Mouse (Mus musculus): ENCODE data around the gene Krt79. TPM values are rescaled to one million over a fixed set of nuclear protein-coding genes. Genes with fewer than 3 reads are reported as not detected.

Krt79 gene
- polyA plus RNA-seq, 1 experiment: 0.43 TPM

DNA sequence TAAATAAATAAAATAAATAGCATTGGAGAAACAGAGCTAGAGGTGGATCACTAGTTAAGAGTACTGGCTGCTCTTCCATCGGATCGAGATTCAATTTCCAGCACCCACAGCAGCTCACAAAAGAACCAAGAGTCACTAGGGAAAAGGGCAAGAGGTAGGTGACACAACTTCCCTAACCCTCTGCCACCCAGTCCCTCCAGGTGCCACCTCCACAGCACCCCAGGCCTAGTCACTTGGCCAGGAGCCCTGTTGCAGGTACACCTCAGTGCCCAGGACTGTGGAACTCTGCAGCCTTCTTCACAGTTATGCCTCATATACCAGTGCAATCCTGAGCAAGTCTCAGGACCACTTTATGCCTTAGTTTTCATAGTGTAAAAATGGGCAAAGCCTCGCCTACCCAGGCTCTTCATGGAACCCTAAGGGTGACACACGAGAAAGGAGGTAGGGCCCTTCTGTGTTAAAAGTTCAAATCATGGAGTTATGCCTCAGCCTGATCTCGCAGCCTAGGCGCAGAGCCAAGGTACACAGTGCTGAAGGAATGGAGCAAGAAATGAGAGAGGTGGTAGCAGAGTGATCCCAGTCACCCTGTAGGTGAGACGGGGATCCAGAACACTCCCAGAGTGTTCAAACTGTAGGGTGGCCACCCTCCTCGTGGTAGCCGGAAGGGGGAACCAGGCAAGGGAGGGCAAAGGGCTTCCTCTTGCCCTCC, 1.4 kb downstream of the Krt79 start:
- WGBS: 39% methylated on average over 9 of the region's 9 CpGs
- DNase-seq (ENCODE audit: low read depth, low spot score): no peak

- WGBS: 36% methylated on average over 6 of the region's 6 CpGs
- DNase-seq (ENCODE audit: low read depth, low spot score): no peak
These were observed 7.1 kb downstream of the Krt79 start for GRCm38 (mm10) chr15:101933024-101933423.

GRCm38 (mm10) chr15:101929666-101930065, 10.5 kb downstream of the Krt79 start:
- no peak for DNase-seq (ENCODE audit: low read depth, low spot score)
- 3% methylated on average over 17 of the region's 17 CpGs for WGBS

GRCm38 (mm10) chr15:101929087-101929486, 11.0 kb downstream of the Krt79 start:
- 16% methylated on average over 9 of the region's 9 CpGs for WGBS
- no peak for DNase-seq (ENCODE audit: low read depth, low spot score)

DNA sequence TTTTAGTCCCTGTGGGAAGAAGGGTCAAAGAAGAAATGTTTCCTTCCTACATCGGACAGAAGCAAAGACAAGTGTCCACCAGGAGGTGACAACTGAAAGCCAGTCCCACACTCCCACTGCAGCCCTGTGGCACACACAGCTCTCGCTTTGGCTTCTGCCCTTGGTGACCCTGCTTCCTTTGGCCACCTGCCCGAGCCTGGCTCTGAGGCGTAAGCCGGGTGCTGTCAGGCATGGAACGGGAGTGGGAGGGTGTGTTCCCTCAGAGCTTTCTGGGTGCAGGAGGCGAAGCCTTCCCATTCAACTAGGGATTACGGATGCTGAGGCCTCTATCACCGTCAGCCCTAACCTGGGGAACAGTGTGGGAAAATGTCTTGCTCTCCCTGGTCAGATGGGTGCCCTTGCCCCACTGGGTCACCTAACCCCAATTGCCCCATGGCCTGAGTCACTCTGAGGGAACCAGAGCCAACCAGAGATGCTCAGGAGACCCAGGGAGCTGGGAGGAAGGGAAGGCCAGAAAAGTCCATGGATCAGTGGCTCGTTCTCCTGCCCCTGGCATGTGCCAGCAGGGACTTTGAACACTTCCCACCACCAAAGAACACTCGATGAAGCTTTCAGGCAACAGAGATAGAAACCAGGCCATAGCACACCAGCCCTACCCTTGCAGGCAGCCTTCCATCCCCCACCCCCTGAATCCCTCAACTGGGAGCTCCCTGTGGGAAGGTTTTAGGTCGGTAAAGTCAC, 12.6 kb downstream of the Krt79 start:
- 42% methylated on average over 12 of the region's 12 CpGs for WGBS

GRCm38 (mm10) chr15:101925041-101925440, 15.1 kb downstream of the Krt79 start:
- DNase-seq (ENCODE audit: low read depth, low spot score): no peak
- 29% methylated on average over 1 of the region's 1 CpGs for WGBS

More for the DNA sequence above, 12.6 kb downstream of the Krt79 start:
- DNase-seq (ENCODE audit: low read depth, low spot score): no peak

- DNase-seq (ENCODE audit: low read depth, low spot score): no peak
These were observed 15.5 kb downstream of the Krt79 start, which contains the start of gene Krt4 for GRCm38 (mm10) chr15:101924635-101925034. Gene Krt4, minus strand, starts transcription at chr15:101924735.

GRCm38 (mm10) chr15:101922296-101922695, 17.8 kb downstream of the Krt79 start:
- DNase-seq (ENCODE audit: low read depth, low spot score): no peak
- 95% methylated on average over 2 of the region's 2 CpGs for WGBS

More at GRCm38 (mm10) chr15:101924635-101925034, 15.5 kb downstream of the Krt79 start, which contains the start of gene Krt4:
- WGBS: 32% methylated on average over 11 of the region's 11 CpGs

- 62% methylated on average over 2 of the region's 2 CpGs for WGBS
- no peak for DNase-seq (ENCODE audit: low read depth, low spot score)
These were observed 24.1 kb downstream of the Krt79 start for GRCm38 (mm10) chr15:101916072-101916471.

DNA sequence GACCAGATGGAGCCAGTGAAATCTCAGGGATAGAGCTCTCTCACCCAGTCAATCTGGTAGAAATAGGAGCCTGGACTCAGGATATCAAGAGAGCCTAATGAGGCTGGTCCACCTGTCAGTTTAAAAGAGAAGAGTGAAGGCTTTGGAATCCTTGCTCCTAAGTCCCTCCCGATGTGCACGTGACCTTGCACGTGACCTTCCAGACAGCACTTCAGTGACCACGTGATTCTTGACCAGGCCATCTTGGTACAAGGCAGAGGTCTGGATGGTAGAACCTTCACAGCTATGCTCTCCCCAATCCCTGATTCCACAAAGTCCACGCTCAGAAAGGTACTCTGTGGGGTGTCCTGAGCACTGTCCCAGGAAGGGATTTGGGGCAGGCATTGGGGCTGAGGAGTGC, 35.3 kb downstream of the Krt79 start:
- WGBS: 85% methylated on average over 5 of the region's 5 CpGs
- no peak for DNase-seq (ENCODE audit: low read depth, low spot score)

DNA sequence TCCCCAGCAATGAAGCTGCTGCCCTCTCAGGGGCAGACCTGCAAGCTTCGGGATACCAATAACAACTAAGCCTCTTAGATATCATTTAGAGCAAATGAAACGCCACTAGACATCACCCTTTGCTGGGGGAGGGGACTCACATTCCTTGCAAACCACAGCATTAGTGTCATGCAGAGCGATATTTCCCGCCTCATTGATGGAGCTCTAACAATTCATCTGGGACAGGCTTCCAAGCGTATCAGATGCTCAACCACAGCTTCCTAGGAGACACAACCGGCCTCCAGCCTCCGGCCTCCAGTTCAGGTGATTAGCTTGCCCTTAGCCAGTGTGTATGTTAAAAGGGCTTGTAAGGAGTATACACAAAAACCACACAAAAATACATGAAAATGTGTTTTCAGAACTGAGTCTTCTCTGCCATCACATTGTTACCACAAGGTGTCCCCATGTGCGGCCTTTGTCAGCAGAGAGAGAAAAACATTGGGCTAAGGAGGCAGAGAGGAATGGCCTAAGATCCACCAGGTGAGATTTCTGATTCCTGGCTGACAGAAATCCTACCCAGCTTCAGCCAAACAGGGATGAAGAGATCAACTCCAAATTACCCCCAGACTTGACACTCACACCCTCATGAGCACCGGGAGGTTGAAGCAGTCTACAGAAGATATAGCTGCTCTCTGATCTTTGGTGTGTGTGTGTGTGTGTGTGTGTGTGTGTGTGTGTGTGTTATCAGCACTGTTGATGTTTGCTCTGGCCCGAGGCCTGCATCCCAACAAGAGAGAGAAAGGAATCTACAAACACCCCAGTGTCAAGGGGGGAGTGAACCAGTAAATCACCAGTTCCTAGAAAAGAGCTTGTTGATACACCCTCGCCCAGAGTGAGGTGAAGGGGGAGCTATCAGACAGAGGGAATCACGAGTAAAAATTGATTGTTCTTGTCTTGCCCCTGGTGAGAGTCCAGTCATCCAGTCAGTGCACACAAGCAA, 37.7 kb downstream of the Krt79 start:
- DNase-seq (ENCODE audit: low read depth, low spot score): no peak
- WGBS: 55% methylated on average over 12 of the region's 12 CpGs

- 89% methylated on average over 4 of the region's 4 CpGs for WGBS
- no peak for DNase-seq (ENCODE audit: low read depth, low spot score)
These were observed 44.9 kb downstream of the Krt79 start for GRCm38 (mm10) chr15:101895216-101895615.

- WGBS: 57% methylated on average over 4 of the region's 4 CpGs
- DNase-seq (ENCODE audit: low read depth, low spot score): no peak
These were observed 47.3 kb downstream of the Krt79 start, which contains the start of gene Krt76 for GRCm38 (mm10) chr15:101892820-101893219. Gene Krt76, minus strand, starts transcription at chr15:101892920.

GRCm38 (mm10) chr15:101879776-101880175, 60.3 kb downstream of the Krt79 start:
- no peak for DNase-seq (ENCODE audit: low read depth, low spot score)
- WGBS: 14% methylated on average over 9 of the region's 11 CpGs

Other genes with a start within 250 kb of the Krt79 start
- gene Krt6a, start 246.0 kb downstream of the Krt79 start, polyA plus RNA-seq (2012; rRNA removed): 0.04 TPM in 1 of 2 replicates, not detected in the other
- 0.07 and 0.14 TPM in 2 replicates for gene Krt5, start 227.4 kb downstream of the Krt79 start, polyA plus RNA-seq (2012; rRNA removed)
- gene Krt71, start 197.2 kb downstream of the Krt79 start, polyA plus RNA-seq (2012; rRNA removed): not detected in 2 replicates
- gene Krt72, start 153.9 kb downstream of the Krt79 start, polyA plus RNA-seq (2012; rRNA removed): not detected in 2 replicates
- not detected in 2 replicates for gene Krt73, start 138.0 kb downstream of the Krt79 start, polyA plus RNA-seq (2012; rRNA removed)
- gene Krt2, start 122.2 kb downstream of the Krt79 start, polyA plus RNA-seq (2012; rRNA removed): not detected in 2 replicates
- gene Krt1, start 89.5 kb downstream of the Krt79 start, polyA plus RNA-seq (2012; rRNA removed): 0.04 and 0.17 TPM in 2 replicates
- gene Krt77, start 70.6 kb downstream of the Krt79 start, polyA plus RNA-seq (2012; rRNA removed): not detected in 2 replicates
- gene Krt76, start 47.4 kb downstream of the Krt79 start, polyA plus RNA-seq (2012; rRNA removed): 0.02 TPM in 1 of 2 replicates, not detected in the other
- gene Krt4, start 15.6 kb downstream of the Krt79 start, polyA plus RNA-seq (2012; rRNA removed): 0.11 and 0.21 TPM in 2 replicates
- gene Krt78, start 14.0 kb upstream of the Krt79 start, polyA plus RNA-seq (2012; rRNA removed): 0.16 and 0.19 TPM in 2 replicates
- gene Krt8, start 64.2 kb upstream of the Krt79 start, polyA plus RNA-seq (2012; rRNA removed): 2,897 and 3,506 TPM in 2 replicates
- gene Krt18, start 87.9 kb upstream of the Krt79 start, polyA plus RNA-seq (2012; rRNA removed): 214 and 251 TPM in 2 replicates
- gene Eif4b, start 133.4 kb upstream of the Krt79 start, polyA plus RNA-seq (2012; rRNA removed): 58.6 and 78.1 TPM in 2 replicates
- gene Tns2, start 160.1 kb upstream of the Krt79 start, polyA plus RNA-seq (2012; rRNA removed): 37.0 and 45.5 TPM in 2 replicates
- 32.1 and 35.9 TPM in 2 replicates for gene Spryd3, start 195.9 kb upstream of the Krt79 start, polyA plus RNA-seq (2012; rRNA removed)
- gene Igfbp6, start 204.0 kb upstream of the Krt79 start, polyA plus RNA-seq (2012; rRNA removed): 15.4 and 34.3 TPM in 2 replicates
- 96.3 and 315 TPM in 2 replicates for gene Soat2, start 210.2 kb upstream of the Krt79 start, polyA plus RNA-seq (2012; rRNA removed)